Mouse (Mus musculus) c-Kit-positive CD71-negative TER-119-negative erythroid progenitor cells, embryonic 14.5 days (primary cell): Measurements from ENCODE around the gene Ice2.

Source experiments
- DNase-seq: peaks from one replicate; pipeline ENCODE4 v3.0.0-alpha.2; 2013; ENCODE audit warnings: low read depth

Ice2 gene

GRCm38 (mm10) chr9:69397760-69398452 lies at the start of gene Ice2:
Gene Ice2 (plus strand): TSS chr9:69397906.
- DNase-seq, result peak; percentile 55

GRCm38 (mm10) chr9:69349537-69349936 lies 48.2 kb upstream of the Ice2 start:
- DNase-seq, result no peak

GRCm38 (mm10) chr9:69354228-69354627 lies 43.5 kb upstream of the Ice2 start:
- DNase-seq, result no peak

- peak; percentile 47 for DNase-seq
Observed at GRCm38 (mm10) chr9:69357834-69358233, 39.9 kb upstream of the Ice2 start.

DNA sequence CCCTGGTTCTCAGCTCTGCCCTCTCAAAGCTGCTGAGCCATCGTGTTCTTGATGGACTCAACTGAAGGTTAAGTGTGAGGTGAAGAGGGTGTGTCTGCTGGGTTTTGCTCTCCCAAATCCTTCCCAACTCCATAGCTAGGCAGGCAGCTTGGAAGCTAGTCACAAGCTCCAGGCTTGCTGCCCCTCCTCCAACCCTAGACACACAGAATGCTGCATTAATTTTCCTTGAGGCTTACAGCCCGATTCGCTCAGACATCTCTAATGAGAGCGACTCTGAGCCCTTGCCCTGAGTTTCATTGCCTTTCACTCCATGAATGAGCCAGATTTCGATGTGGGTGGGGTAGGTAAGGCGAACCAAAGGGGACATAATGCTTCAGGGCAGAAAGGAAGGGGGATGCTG lies 38.9 kb upstream of the Ice2 start:
- DNase-seq, result no peak

DNA sequence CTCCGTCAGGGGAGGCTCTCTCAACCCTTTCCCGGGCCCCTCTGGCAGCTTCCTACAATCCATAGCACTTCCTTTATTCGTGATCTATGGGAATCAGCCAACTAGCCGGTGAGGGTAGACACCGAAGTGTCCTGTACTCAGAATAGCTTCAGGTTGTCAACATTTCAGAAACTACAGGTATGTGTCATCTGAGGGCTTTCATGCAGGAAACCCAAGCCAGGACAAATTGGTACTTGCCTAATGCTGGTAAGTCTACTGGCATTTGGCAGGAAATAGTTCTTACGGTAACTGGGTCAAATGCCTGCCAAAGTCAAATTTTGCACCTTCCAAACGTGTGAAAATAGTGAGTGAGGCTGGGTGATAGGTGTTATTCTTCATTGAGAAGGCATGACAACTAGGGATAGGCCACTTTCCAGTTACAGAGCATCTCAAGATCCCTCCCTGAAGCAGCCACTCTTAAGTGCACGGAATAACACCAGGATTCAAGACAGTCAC lies 35.7 kb upstream of the Ice2 start:
- DNase-seq, result no peak

DNA sequence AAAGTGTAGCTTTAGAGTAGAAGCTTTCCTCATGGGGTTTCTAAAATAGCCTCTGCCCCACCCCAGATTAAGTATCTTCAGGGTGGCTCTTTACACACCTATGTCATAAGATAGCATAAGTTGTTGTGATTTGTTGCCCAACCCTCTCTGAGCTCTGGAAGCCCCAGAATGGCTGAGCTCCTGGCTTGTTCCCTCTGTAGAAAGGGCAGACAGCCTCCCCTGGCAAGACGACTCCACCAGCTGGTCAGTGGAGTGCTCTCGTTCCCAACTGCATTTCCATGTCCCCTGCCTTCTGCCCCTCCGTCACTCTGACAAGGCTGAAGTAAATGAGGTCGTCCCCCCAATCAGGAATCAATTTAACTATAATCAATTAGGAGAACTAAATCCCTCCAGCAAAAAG lies 34.9 kb upstream of the Ice2 start:
- no peak for DNase-seq

DNA sequence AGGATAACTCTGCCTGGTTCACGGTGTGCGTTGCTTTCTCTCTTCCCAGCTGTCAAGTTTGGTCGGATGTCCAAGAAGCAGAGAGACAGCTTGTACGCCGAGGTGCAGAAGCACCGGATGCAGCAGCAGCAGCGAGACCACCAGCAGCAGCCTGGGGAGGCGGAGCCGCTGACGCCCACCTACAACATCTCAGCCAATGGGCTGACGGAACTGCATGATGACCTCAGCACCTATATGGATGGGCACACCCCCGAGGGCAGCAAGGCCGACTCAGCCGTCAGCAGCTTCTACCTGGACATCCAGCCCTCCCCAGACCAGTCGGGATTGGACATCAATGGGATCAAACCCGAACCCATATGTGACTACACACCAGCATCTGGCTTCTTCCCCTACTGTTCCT lies 33.6 kb upstream of the Ice2 start:
- DNase-seq, result no peak

DNA sequence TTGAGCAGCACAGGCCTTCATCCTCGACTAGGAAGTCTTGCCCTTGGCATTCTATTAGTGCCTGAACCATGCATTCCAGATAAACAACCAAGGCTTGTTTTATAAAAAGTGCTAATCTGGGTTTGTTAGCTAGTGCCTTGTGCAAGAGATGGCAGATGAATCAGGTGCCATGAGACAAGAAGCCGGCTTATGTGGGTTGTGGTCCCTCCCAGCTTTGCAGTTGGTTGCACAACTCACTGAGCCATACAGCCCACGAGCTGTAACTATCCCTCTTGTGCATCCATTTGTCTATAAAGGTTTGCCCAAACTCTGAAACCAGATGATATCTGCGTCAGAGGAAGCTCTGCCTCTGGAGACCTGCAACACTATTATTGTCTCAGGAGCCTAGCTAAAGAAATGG lies 30.7 kb upstream of the Ice2 start:
- DNase-seq, result no peak

DNA sequence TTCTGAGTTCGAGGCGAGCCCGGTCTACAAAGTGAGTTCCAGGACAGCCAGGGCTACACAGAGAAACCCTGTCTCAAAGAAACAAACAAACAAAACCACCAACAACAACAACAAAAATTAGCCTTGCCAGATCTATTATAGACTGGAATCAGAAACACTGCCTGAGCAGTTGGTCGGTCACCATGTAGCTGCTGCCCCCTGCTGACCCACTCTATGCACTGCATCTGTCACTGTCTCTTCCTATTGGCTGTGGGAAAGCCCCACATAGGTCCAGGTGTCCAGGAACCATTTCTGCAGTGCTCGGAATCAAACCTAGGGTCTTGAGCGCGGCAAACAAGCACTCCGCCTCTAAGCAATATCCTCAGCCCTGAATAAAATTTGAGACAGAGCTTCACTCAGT lies 29.6 kb upstream of the Ice2 start:
- DNase-seq, result peak; percentile 40

DNA sequence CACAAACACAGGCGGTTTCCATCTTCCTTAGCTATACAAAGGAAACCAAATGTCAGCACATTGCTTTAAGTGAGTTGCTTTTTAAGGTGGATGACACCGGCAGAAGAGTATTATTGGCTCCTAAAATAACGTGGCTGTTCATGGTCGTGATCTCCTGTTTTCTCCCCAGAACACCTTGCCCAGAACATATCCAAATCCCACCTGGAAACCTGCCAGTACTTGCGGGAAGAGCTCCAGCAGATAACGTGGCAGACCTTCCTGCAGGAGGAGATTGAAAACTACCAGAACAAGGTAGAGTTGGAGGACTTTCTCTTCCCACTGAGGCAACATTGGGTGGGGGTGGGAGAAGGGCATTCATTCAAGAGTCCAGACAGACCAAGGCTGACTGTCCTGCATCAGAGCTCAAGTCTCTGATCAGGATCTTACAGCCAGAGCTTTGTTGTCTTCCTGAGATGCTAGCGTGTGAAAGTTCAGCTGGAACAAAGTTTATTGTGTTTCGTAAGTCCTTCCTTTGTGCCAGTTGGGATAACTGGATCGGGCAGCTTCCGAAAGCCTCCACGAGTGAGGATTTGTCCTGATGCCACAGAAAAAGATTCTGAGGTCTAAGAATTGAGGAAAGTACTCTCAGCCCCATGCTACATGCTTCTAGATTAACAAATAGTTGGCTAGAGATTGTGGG lies 26.5 kb upstream of the Ice2 start:
- no peak for DNase-seq

GRCm38 (mm10) chr9:69372871-69373270 lies 24.8 kb upstream of the Ice2 start:
- DNase-seq, result no peak

- no peak for DNase-seq
Observed at GRCm38 (mm10) chr9:69376982-69377653, 20.6 kb upstream of the Ice2 start.

GRCm38 (mm10) chr9:69377654-69378045 lies 20.1 kb upstream of the Ice2 start:
- no peak for DNase-seq

GRCm38 (mm10) chr9:69380546-69380945 lies 17.2 kb upstream of the Ice2 start:
- DNase-seq, result no peak

- no peak for DNase-seq
Observed at GRCm38 (mm10) chr9:69381741-69382140, 16.0 kb upstream of the Ice2 start.

DNA sequence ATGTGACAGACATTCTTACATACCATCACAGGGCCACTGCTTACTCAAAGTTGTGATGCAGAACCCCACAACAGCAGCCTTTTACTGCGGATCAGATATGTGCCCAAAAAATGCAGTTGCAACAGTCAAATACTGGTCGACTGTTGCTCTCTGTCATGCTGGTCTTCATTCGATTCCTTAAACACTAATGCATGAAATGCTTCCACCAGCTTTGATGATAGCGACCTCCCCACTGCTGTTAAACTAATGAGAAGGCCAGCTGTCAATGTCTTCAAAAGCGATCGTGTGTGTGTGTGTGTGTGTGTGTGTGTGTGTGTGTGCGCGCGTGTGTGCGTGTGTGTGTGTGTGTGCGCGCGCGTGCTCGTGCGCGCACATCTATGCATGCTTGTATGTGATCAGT lies 13.2 kb upstream of the Ice2 start:
- DNase-seq, result no peak

GRCm38 (mm10) chr9:69384905-69385304 lies 12.8 kb upstream of the Ice2 start:
- no peak for DNase-seq

- no peak for DNase-seq
Observed at GRCm38 (mm10) chr9:69387296-69387695, 10.4 kb upstream of the Ice2 start.

DNA sequence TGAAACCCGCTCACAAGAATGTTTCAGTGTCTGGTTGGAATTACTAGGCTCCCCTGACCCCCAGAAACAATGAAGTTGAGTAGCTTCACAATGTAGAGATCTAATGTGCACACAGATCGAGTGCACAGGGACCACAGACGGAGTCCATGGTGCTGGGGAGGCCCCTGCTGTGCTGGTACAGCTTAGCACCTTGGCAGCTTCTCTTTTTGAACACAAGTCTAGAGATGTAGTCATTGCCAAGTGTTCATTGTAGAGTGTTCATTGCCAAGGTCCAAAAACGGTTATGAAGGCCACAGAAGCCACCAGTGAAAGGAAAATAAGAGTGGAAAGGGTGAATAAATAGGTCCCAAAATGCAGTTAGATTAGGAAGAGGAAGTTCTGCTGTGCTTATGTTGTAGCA lies 7.1 kb upstream of the Ice2 start:
- no peak for DNase-seq

DNA sequence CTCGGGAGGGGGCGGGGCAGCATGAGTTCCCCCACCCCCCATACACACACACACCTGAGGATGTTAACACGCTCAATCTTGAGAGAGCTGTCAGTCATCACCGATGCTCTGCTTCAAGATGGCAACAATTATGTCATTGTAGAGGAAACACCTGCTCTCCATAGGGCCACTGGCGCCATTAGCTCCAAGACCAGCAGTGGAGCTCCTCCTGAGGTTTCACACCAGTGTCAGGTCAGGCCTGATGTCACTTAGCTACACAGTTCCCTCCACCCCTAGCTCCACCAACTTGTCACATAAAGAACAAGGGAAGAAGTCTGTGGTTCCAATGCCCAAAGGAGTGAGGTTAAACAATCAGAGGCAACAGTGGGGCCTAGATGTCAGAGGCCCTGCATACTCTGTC lies 3.5 kb upstream of the Ice2 start:
- no peak for DNase-seq

DNA sequence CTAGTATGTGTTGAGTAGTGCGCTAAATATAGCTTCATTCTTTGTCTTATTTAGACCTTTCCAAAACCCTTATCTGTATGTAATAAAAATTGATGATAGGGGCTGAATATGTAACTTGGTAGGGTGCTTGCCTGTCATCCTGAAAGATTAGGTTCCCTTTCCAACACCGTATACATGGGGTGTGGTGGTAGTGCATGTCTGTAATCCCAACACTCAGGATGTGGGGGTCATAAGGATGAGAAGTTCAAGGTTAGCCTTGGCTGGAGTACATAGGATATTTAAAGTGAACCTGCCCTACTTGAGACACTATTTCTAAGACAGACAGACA lies 310 bp upstream of the Ice2 start:
- no peak for DNase-seq

DNA sequence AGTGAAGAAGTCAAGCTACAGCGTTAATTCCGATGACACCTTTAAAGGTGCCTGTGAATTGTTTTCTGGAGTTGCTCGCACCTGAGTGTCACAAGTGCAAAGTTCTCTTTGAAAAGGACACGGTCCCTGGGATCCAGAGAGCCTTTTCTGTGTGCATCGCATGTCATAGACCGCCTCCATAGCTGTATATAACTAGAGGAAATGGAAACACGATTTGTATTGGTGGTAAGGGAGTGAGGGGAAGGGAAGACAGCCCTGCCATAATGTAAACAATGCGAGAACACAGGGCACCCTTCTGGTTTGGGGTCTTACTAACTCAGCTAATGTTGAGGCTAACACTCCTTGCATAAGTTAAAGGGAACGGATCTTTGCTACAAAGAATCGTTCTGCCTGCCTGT lies 746 bp downstream of the Ice2 start:
- peak; percentile 16 for DNase-seq
